Mouse (Mus musculus): ENCODE measurements at regions not wholly inside any gene's neighbourhood (a gene's known extent, or its start where the extent isn't known, plus 50 kb on each side); places are given as distances from the start of the nearest gene placed in this dataset.

GRCm38 (mm10) chr8:103378545-103378944 lies 593.1 kb upstream of the Cdh11 start:
- DNase-seq: no peak

- no peak for DNase-seq
Measured at GRCm38 (mm10) chr8:103381575-103381974, 596.1 kb upstream of the Cdh11 start.

- DNase-seq: no peak
Measured at GRCm38 (mm10) chr8:103391359-103391758, 605.9 kb upstream of the Cdh11 start.

- no peak for DNase-seq
Measured at GRCm38 (mm10) chr8:103395316-103395715, 609.9 kb upstream of the Cdh11 start.

GRCm38 (mm10) chr8:103398179-103398578 lies 612.7 kb upstream of the Cdh11 start:
- DNase-seq: no peak

GRCm38 (mm10) chr8:103399466-103399865 lies 614.0 kb upstream of the Cdh11 start:
- no peak for DNase-seq

GRCm38 (mm10) chr8:103400143-103400542 lies 614.7 kb upstream of the Cdh11 start:
- DNase-seq: no peak

- DNase-seq: no peak
Measured at GRCm38 (mm10) chr8:103402731-103403130, 617.3 kb upstream of the Cdh11 start.

GRCm38 (mm10) chr8:103403826-103404225 lies 618.4 kb upstream of the Cdh11 start:
- DNase-seq: no peak

GRCm38 (mm10) chr8:103405787-103406186 lies 620.3 kb upstream of the Cdh11 start:
- no peak for DNase-seq

GRCm38 (mm10) chr8:103406921-103407320 lies 621.5 kb upstream of the Cdh11 start:
- DNase-seq: no peak

GRCm38 (mm10) chr8:103407631-103408030 lies 622.2 kb upstream of the Cdh11 start:
- DNase-seq: no peak

GRCm38 (mm10) chr8:103408411-103408810 lies 623.0 kb upstream of the Cdh11 start:
- DNase-seq: no peak

- no peak for DNase-seq
Measured at GRCm38 (mm10) chr8:103409121-103409551, 623.7 kb upstream of the Cdh11 start.

GRCm38 (mm10) chr8:103412731-103413130 lies 627.3 kb upstream of the Cdh11 start:
- no peak for DNase-seq

- no peak for DNase-seq
Measured at GRCm38 (mm10) chr8:103413589-103414575, 628.4 kb upstream of the Cdh11 start.

- DNase-seq: no peak
Measured at GRCm38 (mm10) chr8:103422313-103422973, 637.0 kb upstream of the Cdh11 start.

- no peak for DNase-seq
Measured at GRCm38 (mm10) chr8:103425967-103426366, 640.5 kb upstream of the Cdh11 start.

- no peak for DNase-seq
Measured at GRCm38 (mm10) chr8:103430874-103431492, 645.5 kb upstream of the Cdh11 start.

GRCm38 (mm10) chr8:103433532-103434105 lies 648.2 kb upstream of the Cdh11 start:
- DNase-seq: no peak

GRCm38 (mm10) chr8:103438995-103439717 lies 653.7 kb upstream of the Cdh11 start:
- DNase-seq: no peak

GRCm38 (mm10) chr8:103441163-103441562 lies 655.7 kb upstream of the Cdh11 start:
- no peak for DNase-seq

Measured in spleen, adult 18-20 months (tissue).